Mouse (Mus musculus) hindbrain, embryonic 16.5 days (tissue): ENCODE data around the gene Sfxn5. TPM values are rescaled to one million over a fixed set of nuclear protein-coding genes. Genes with fewer than 3 reads are reported as not detected.

ENCODE experiments used
- ATAC-seq: fragments of 200-750 bp; cut with Nextera tagmentation; 2 replicates; pipeline ENCODE4 v1.8.0; 2017; ENCODE audit warnings: moderate TSS enrichment, moderate library complexity
- H3K27ac ChIP-seq: fragments of 300-500 bp; sonication (generic); 2 replicates; pipeline ENCODE4 v1.5.1; 2014; ENCODE audit warnings: low read depth, mild to moderate bottlenecking, control low read depth, low read length, moderate library complexity
- H3K27me3 ChIP-seq: fragments of 300-500 bp; sonication (generic); replicated peaks from 2 replicates; pipeline ENCODE4 v1.6.1; 2014; ENCODE audit warnings: low read length; ENCODE audit not compliant: control insufficient read depth, insufficient read depth
- H3K36me3 ChIP-seq: fragments of 300-500 bp; sonication (generic); 2 replicates; pipeline ENCODE4 v1.6.1; 2014; ENCODE audit warnings: mild to moderate bottlenecking, low read length, moderate library complexity, mixed read lengths; ENCODE audit not compliant: control insufficient read depth, insufficient read depth
- H3K4me1 ChIP-seq: fragments of 300-500 bp; sonication (generic); 2 replicates; pipeline ENCODE4 v1.6.1; 2014; ENCODE audit warnings: low read depth, low read length; ENCODE audit not compliant: control insufficient read depth, insufficient read depth
- H3K4me2 ChIP-seq: fragments of 300-500 bp; sonication (generic); 2 replicates; pipeline ENCODE4 v1.6.1; 2014; ENCODE audit warnings: mild to moderate bottlenecking, low read length, control low read depth, moderate library complexity
- H3K4me3 ChIP-seq: fragments of 300-500 bp; sonication (generic); 2 replicates; pipeline ENCODE4 v1.5.1; 2014; ENCODE audit warnings: mild to moderate bottlenecking, low read length, control low read depth, moderate library complexity
- H3K9ac ChIP-seq: fragments of 300-500 bp; sonication (generic); 2 replicates; pipeline ENCODE4 v1.6.1; 2014; ENCODE audit warnings: low read depth, mild to moderate bottlenecking, control low read depth, low read length, moderate library complexity
- H3K9me3 ChIP-seq: fragments of 300-500 bp; sonication (generic); 2 replicates; pipeline ENCODE4 v1.6.1; 2014; ENCODE audit warnings: mild to moderate bottlenecking, low read length, moderate library complexity; ENCODE audit not compliant: control insufficient read depth
- WGBS: fragments of 180-500 bp; shearing (Covaris S2); extraction: QIAGEN DNeasy Blood & Tissue Kit; methylation state at CpG from one replicate; pipeline ENCODE4 v1.1.7; 2014; 5-methylcytosine and 5-hydroxymethylcytosine counted together
- polyA plus RNA-seq: library from polyadenylated mRNA; unstranded; fragments of >200 nt; fragmentation: Nextera tagmentation; extraction: Ambion mirVana; gene quantifications from 2 replicates; pipeline ENCODE4 v1.2.1, GENCODE M21; 2015

Gene Sfxn5
- polyA plus RNA-seq, 1 experiment from 2014 or later, result 61.3 TPM

- no peak overlapping the region for H3K4me2 ChIP-seq
- H3K9ac ChIP-seq, result no peak overlapping the region
- H3K36me3 ChIP-seq, result no peaks in the 10 kb centered on the region
- H3K27me3 ChIP-seq, result no peaks in the 10 kb centered on the region
- no peaks in the 10 kb centered on the region for H3K9me3 ChIP-seq
- no peak overlapping the region for H3K4me3 ChIP-seq
- WGBS, result 59% methylated on average over 10 of the region's 10 CpGs
- no peak for ATAC-seq
- H3K4me1 ChIP-seq, result no peaks in the 10 kb centered on the region
- H3K27ac ChIP-seq, result no peak overlapping the region
Observed at GRCm38 (mm10) chr6:85237595-85238337, 95.5 kb downstream of the Sfxn5 start.

GRCm38 (mm10) chr6:85237001-85237400 lies 96.2 kb downstream of the Sfxn5 start:
- 43% methylated on average over 5 of the region's 5 CpGs for WGBS
- Histone ChIP-seq H3K9ac (no peak overlapping the region), H3K4me2 (no peak overlapping the region), H3K4me1 (no peaks in the 10 kb centered on the region), H3K27ac (no peak overlapping the region), H3K27me3 (no peaks in the 10 kb centered on the region), H3K4me3 (no peak overlapping the region), H3K36me3 (no peaks in the 10 kb centered on the region), H3K9me3 (no peaks in the 10 kb centered on the region)
- ATAC-seq, result no peak

DNA sequence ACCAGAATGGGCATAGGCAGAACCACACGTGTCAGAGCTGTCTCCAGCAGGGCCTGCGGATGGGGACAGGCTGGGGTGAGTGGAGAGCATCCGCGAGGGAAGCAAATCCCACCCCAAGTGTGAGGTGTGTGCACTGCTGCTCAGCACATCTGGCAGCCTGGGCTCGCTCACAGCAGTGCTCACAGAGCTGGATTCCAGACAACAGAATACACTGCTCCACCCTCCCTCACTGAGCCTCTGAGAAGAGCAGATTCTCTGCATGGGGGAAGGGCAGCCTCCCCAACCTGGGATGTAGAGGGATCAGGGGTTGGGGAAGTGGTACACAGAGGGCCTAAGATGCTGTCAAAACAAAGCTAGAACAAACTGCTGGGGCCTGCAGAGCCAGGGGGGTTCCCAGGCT lies 98.4 kb downstream of the Sfxn5 start:
- 39% methylated on average over 5 of the region's 5 CpGs for WGBS
- H3K36me3 ChIP-seq, result no peaks in the 10 kb centered on the region

GRCm38 (mm10) chr6:85232836-85233623 lies 100.2 kb downstream of the Sfxn5 start:
- 39% methylated on average over 7 of the region's 7 CpGs for WGBS
- Histone ChIP-seq H3K4me2 (no peak overlapping the region), H3K27me3 (no peaks in the 10 kb centered on the region), H3K27ac (no peak overlapping the region), H3K9me3 (no peaks in the 10 kb centered on the region), H3K9ac (no peak overlapping the region; the same call in 1 of the 2 replicates), H3K36me3 (no peaks in the 10 kb centered on the region), H3K4me3 (no peak overlapping the region), H3K4me1 (no peaks in the 10 kb centered on the region)
- no peak for ATAC-seq

More for the DNA sequence above, 98.4 kb downstream of the Sfxn5 start:
- Histone ChIP-seq H3K27me3 (no peaks in the 10 kb centered on the region), H3K9ac (no peak overlapping the region), H3K9me3 (no peaks in the 10 kb centered on the region), H3K4me2 (no peak overlapping the region), H3K4me1 (no peaks in the 10 kb centered on the region), H3K4me3 (no peak overlapping the region), H3K27ac (no peak overlapping the region)
- no peak for ATAC-seq

DNA sequence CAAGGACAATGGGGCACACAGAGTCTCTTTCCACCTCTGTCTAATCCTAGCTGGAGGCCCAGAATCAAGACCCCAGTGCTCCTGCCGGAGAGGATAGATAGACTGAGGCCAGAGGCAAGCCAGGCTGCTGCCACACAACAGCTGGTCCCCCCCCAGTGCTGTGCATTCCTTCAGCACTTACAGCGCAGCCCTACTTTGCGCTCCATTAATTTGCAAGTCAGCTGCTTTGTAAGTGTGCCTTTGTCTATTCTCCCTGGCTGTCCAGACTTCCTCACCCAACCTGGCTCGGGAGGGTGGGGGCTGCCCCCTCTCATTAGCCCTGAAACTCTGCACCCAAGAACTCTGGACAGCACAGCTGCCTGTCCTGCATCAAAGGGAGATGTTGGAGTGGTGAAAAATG lies 101.2 kb downstream of the Sfxn5 start:
- WGBS, result 33% methylated on average over 4 of the region's 4 CpGs

GRCm38 (mm10) chr6:85231469-85231868 lies 101.8 kb downstream of the Sfxn5 start:
- H3K4me2 ChIP-seq, result no peak overlapping the region
- no peaks in the 10 kb centered on the region for H3K4me1 ChIP-seq
- H3K27ac ChIP-seq, result no peak overlapping the region
- no peak for ATAC-seq
- H3K9me3 ChIP-seq, result no peaks in the 10 kb centered on the region
- no peak overlapping the region for H3K9ac ChIP-seq
- 33% methylated on average over 6 of the region's 6 CpGs for WGBS
- H3K4me3 ChIP-seq, result no peak overlapping the region
- no peaks in the 10 kb centered on the region for H3K27me3 ChIP-seq
- no peaks in the 10 kb centered on the region for H3K36me3 ChIP-seq

More for the DNA sequence above, 101.2 kb downstream of the Sfxn5 start:
- Histone ChIP-seq H3K27me3 (no peaks in the 10 kb centered on the region), H3K4me3 (no peak overlapping the region), H3K4me2 (no peak overlapping the region), H3K9me3 (no peaks in the 10 kb centered on the region), H3K4me1 (no peaks in the 10 kb centered on the region), H3K27ac (no peak overlapping the region), H3K36me3 (no peaks in the 10 kb centered on the region), H3K9ac (no peak overlapping the region; the same call in 1 of the 2 replicates)
- ATAC-seq, result no peak

DNA sequence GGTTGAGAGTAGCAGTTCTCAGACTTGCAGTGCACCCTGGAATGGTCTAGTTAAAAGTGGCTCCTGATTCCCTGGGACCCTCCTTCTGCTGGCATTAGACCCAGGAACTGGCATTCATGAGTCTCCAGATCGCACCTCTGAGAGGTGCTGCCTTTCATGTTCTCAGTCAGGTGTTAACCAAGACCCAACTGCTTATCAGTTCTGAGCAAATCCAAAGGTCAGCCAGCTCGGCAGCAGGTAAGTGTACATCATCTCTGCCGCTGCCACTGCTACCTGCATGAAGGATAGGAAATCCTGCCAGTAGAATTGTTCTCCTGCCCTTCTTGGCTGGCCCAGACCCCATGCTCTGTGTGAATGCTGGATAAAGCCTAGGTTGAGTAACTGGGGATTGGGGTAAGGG lies 102.5 kb downstream of the Sfxn5 start:
- Histone ChIP-seq H3K9ac (no peak overlapping the region), H3K4me2 (no peak overlapping the region), H3K27ac (no peak overlapping the region), H3K4me3 (no peak overlapping the region), H3K9me3 (no peaks in the 10 kb centered on the region), H3K4me1 (no peaks in the 10 kb centered on the region), H3K36me3 (no peaks in the 10 kb centered on the region), H3K27me3 (no peaks in the 10 kb centered on the region)
- WGBS, result 78% methylated on average over 3 of the region's 3 CpGs
- no peak for ATAC-seq

DNA sequence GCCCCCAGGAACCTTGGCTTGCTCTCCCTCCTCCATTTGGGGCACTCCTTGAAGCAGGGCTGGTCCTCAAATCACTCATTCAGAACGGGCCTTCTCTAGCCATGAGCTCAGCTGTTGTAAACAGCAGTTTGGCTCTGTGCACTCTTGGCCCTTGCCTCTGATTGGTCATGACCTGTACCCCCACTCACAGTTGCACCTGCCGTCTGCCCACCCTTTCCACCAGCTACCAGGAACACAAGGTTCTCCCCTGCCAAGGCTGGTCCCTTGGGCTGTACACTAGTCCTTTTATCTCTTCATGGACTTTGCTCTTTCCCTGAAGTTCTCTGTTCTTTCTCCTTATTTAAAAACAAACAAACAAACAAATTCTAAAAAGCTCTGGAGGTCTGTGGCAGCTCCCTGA lies 105.7 kb downstream of the Sfxn5 start:
- Histone ChIP-seq H3K4me2 (no peak overlapping the region), H3K9me3 (no peaks in the 10 kb centered on the region), H3K36me3 (no peaks in the 10 kb centered on the region), H3K27ac (no peak overlapping the region), H3K4me1 (no peaks in the 10 kb centered on the region), H3K9ac (no peak overlapping the region), H3K27me3 (no peaks in the 10 kb centered on the region), H3K4me3 (no peak overlapping the region)
- ATAC-seq, result no peak
- WGBS, result 64% methylated on average over 2 of the region's 2 CpGs

GRCm38 (mm10) chr6:85226570-85226969 lies 106.7 kb downstream of the Sfxn5 start:
- Histone ChIP-seq H3K9ac (no peak overlapping the region), H3K36me3 (no peaks in the 10 kb centered on the region), H3K27me3 (no peaks in the 10 kb centered on the region), H3K4me1 (no peaks in the 10 kb centered on the region), H3K4me2 (no peak overlapping the region), H3K9me3 (no peaks in the 10 kb centered on the region), H3K4me3 (no peak overlapping the region), H3K27ac (no peak overlapping the region)
- no peak for ATAC-seq
- WGBS, result 79% methylated on average over 9 of the region's 9 CpGs
